Mouse (Mus musculus) heart, adult 2 months (tissue): Measurements from ENCODE around the gene Rab11a. TPM values are rescaled to one million over a fixed set of nuclear protein-coding genes. Genes with fewer than 3 reads are reported as not detected.

ENCODE experiments used
- DNase-seq, 2 experiments: peaks; one replicate each; pipeline ENCODE4 v3.0.0; 2021
- H3K27ac ChIP-seq: fragments of 200-600 bp; 2 replicates; pipeline ENCODE4 v1.8.1; 2022
- H3K27me3 ChIP-seq: fragments of 200-500 bp; 2 replicates; pipeline ENCODE4 v1.6.1; 2012; ENCODE audit warnings: mild to moderate bottlenecking, low read length, inconsistent platforms, mixed read lengths; ENCODE audit not compliant: control insufficient read depth, insufficient read depth
- H3K36me3 ChIP-seq: fragments of 200-500 bp; 2 replicates; pipeline ENCODE4 v1.6.1; 2012; ENCODE audit warnings: low read length, inconsistent platforms; ENCODE audit not compliant: control insufficient read depth, insufficient read depth
- H3K4me1 ChIP-seq: fragments of 200-500 bp; 2 replicates; pipeline ENCODE4 v1.6.1; 2011; ENCODE audit warnings: low read length; ENCODE audit not compliant: control insufficient read depth, insufficient read depth
- H3K4me3 ChIP-seq: fragments of 200-600 bp; 2 replicates; pipeline ENCODE4 v1.8.1; 2022
- H3K79me2 ChIP-seq: fragments of 200-500 bp; replicated peaks from 2 replicates; pipeline ENCODE4 v1.6.1; 2012; ENCODE audit warnings: mild to moderate bottlenecking, inconsistent platforms, low read length, moderate library complexity, mixed read lengths; ENCODE audit not compliant: control insufficient read depth, insufficient read depth
- H3K9ac ChIP-seq: fragments of 200-500 bp; 2 replicates; pipeline ENCODE4 v1.6.1; 2012; ENCODE audit warnings: low read depth, mild to moderate bottlenecking, control low read depth, inconsistent platforms, low read length, mixed read lengths
- CTCF ChIP-seq: fragments of 200-600 bp; IDR thresholded peaks from 2 replicates; pipeline ENCODE4 v1.8.1; 2022; ENCODE audit warnings: antibody characterized with exemption, mild to moderate bottlenecking, moderate library complexity
- EP300 ChIP-seq: fragments of 200-500 bp; IDR thresholded peaks from 2 replicates; pipeline ENCODE4 v1.6.1; 2011; ENCODE audit warnings: low read depth, low read length, control low read depth; ENCODE audit not compliant: insufficient read depth
- POLR2A ChIP-seq: fragments of 200-500 bp; IDR thresholded peaks from 2 replicates; pipeline ENCODE4 v1.6.1; 2011; ENCODE audit warnings: mild to moderate bottlenecking, low read depth, low read length, control low read depth; ENCODE audit not compliant: insufficient read depth
- WGBS: fragments of 180-500 bp; shearing (Covaris S2); methylation state at CpG from one replicate; pipeline ENCODE4 v1.1.7; 2018; 5-methylcytosine and 5-hydroxymethylcytosine counted together
- intact Hi-C: fragments of 180-260 bp; cut with DNase I; formaldehyde crosslinking; loops from one replicate; pipeline ENCODE4 v1.15.1; 2025
- long read RNA-seq: library from polyadenylated mRNA; stranded (forward); transcript quantifications from one replicate; pipeline ENCODE4 v2.0.0, GENCODE M21; 2021
- polyA plus RNA-seq: library from polyadenylated mRNA; depleted of rRNA; stranded (reverse); fragments of >200 nt; gene quantifications from 2 replicates; pipeline ENCODE4 v1.2.3, GENCODE M21; 2012; rRNA removed
- total RNA-seq, 2 experiments: library from RNA; stranded (reverse); gene quantifications; 2 replicates each; pipeline ENCODE4 v1.2.3; 2021

The Rab11a gene
- total RNA-seq (100 to 1,000 TPM; 154 to 162 TPM), polyA plus RNA-seq (79.0 and 140 TPM in 2 replicates)
- long read RNA-seq, transcript Rab11a-208 (5 exons, 2,336 nt), result major isoform, 39 of 48 reads
- long read RNA-seq, partial matches to known transcripts, result 3 of 48 reads
- long read RNA-seq, other reads (novel, unspliced or antisense), result 3 of 48 reads

- Histone ChIP-seq H3K27me3 (no peaks in the 10 kb centered on the region), H3K36me3 (peaks cover 13% of the 10 kb centered on the region), H3K27ac (peak within 1 kb of the TSS; percentile 94), H3K9ac (peak within 1 kb of the TSS; percentile 93), H3K79me2 (0 out of 2 replicates have a peak, but pooled peaks cover 2% of the 10 kb centered on the region), H3K4me3 (peak within 1 kb of the TSS; percentile 92), H3K4me1 (peaks cover 4% of the 10 kb centered on the region)
- WGBS, result under 1% methylated on average over 60 of the region's 61 CpGs
- DNase-seq, result peak; percentile 97 to 98
- intact Hi-C loops, result loop anchor here (2.0 to 10.0 kb wide), 4 partner anchors 75 to 457 kb away; partner anchors contain the start of genes Dennd4a, Dis3l, Dpp8 and Parp16
- TF ChIP-seq EP300 (peak; percentile 40), POLR2A (peak; percentile 89), CTCF (peak; percentile 43)
Observed at GRCm38 (mm10) chr9:64737406-64738201, at the start of gene Rab11a. Gene Rab11a, minus strand, starts transcription at chr9:64737758.

GRCm38 (mm10) chr9:64786216-64786905 is 48.8 kb upstream of the Rab11a start:
- 82% methylated on average over 9 of the region's 9 CpGs for WGBS
- H3K4me3 ChIP-seq, result no peak overlapping the region
- H3K9ac ChIP-seq, result no peak overlapping the region
- no peaks in the 10 kb centered on the region for H3K27me3 ChIP-seq
- DNase-seq, result no peak
- intact Hi-C loops, result no loop called here
- no peak overlapping the region for H3K27ac ChIP-seq
- H3K4me1 ChIP-seq, result no peaks in the 10 kb centered on the region; the same call in 1 of the 2 replicates
- no peaks in the 10 kb centered on the region for H3K36me3 ChIP-seq
- no peak for TF ChIP-seq EP300
- no peak for TF ChIP-seq POLR2A
- no peak for TF ChIP-seq CTCF
- no peaks in the 10 kb centered on the region for H3K79me2 ChIP-seq

GRCm38 (mm10) chr9:64784841-64785240 is 47.3 kb upstream of the Rab11a start:
- H3K4me1 ChIP-seq, result no peaks in the 10 kb centered on the region
- intact Hi-C loops, result loop anchor here (1.0 kb wide), 1 partner anchor 118 kb away; no protein-coding TSS in a partner anchor
- H3K36me3 ChIP-seq, result no peaks in the 10 kb centered on the region
- no peak overlapping the region for H3K9ac ChIP-seq
- no peaks in the 10 kb centered on the region for H3K27me3 ChIP-seq
- H3K27ac ChIP-seq, result no peak overlapping the region
- WGBS, result 35% methylated on average over 4 of the region's 4 CpGs
- no peaks in the 10 kb centered on the region for H3K79me2 ChIP-seq
- TF ChIP-seq POLR2A (no peak), CTCF (peak; percentile 92), EP300 (0 out of 2 replicates have a peak, but pooled peaks have one; percentile 39)
- H3K4me3 ChIP-seq, result no peak overlapping the region
- peak; percentile 75 to 82 for DNase-seq

- Histone ChIP-seq H3K36me3 (no peaks in the 10 kb centered on the region), H3K4me1 (no peaks in the 10 kb centered on the region), H3K27me3 (no peaks in the 10 kb centered on the region), H3K27ac (no peak overlapping the region), H3K9ac (no peak overlapping the region), H3K4me3 (no peak overlapping the region), H3K79me2 (no peaks in the 10 kb centered on the region)
- no peak for DNase-seq
- intact Hi-C loops, result no loop called here
- WGBS, result 79% methylated on average over 7 of the region's 7 CpGs
- TF ChIP-seq POLR2A (no peak), EP300 (no peak), CTCF (no peak)
Observed at GRCm38 (mm10) chr9:64783511-64783910, 46.0 kb upstream of the Rab11a start.

- Histone ChIP-seq H3K27me3 (no peaks in the 10 kb centered on the region), H3K9ac (no peak overlapping the region), H3K36me3 (no peaks in the 10 kb centered on the region), H3K79me2 (no peaks in the 10 kb centered on the region), H3K4me1 (peaks cover 4% of the 10 kb centered on the region), H3K4me3 (no peak overlapping the region), H3K27ac (no peak overlapping the region)
- 33% methylated on average over 7 of the region's 7 CpGs for WGBS
- intact Hi-C loops, result loop anchor here (1.0 to 5.0 kb wide), 4 partner anchors 83 to 178 kb away; no protein-coding TSS in a partner anchor
- DNase-seq, result no peak
- no peak for TF ChIP-seq POLR2A
- no peak for TF ChIP-seq EP300
- TF ChIP-seq CTCF, result peak; percentile 86
Observed at GRCm38 (mm10) chr9:64779628-64780027, 42.1 kb upstream of the Rab11a start.
